Mouse (Mus musculus) T-cell, adult 2 months (primary cell): ENCODE results near the gene 9530068E07Rik.
"Not testable (repeated sequence)": the region's sequence is repeated elsewhere in the genome, so short reads cannot be mapped to it uniquely, and the experiment has no call there.

Source experiments
- DNase-seq: peaks from one replicate; pipeline ENCODE4 v3.0.0; 2022; ENCODE audit warnings: low spot score

The 9530068E07Rik gene

GRCm38 (mm10) chr11:52374340-52374739, 21.9 kb upstream of the 9530068E07Rik start:
- peak; percentile 52 for DNase-seq

DNA sequence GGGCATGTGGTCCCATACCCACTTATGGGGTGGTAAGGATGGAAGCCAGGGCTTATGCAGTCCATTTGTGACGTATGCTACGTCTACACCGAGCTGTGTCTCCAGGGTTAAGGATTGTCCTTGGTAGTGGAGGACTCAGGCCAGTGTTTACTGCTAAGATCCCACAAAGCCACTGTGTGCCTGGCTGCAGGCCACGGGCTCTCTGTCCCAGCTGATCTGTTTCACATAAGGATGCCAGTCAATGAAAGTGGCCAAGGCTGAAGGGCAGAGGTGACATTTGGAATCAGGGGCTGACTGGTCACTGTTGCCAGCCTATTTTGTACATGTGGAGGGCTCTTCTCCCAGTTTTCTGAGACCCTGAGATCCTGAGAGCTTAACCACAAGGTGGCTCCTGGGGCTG, 18.6 kb upstream of the 9530068E07Rik start:
- no peak for DNase-seq

- no peak for DNase-seq
These were observed 17.0 kb upstream of the 9530068E07Rik start for GRCm38 (mm10) chr11:52379241-52379640.

- no peak for DNase-seq
These were observed 12.5 kb upstream of the 9530068E07Rik start for GRCm38 (mm10) chr11:52383741-52384140.

GRCm38 (mm10) chr11:52384667-52385066, 11.6 kb upstream of the 9530068E07Rik start:
- DNase-seq: no peak

DNA sequence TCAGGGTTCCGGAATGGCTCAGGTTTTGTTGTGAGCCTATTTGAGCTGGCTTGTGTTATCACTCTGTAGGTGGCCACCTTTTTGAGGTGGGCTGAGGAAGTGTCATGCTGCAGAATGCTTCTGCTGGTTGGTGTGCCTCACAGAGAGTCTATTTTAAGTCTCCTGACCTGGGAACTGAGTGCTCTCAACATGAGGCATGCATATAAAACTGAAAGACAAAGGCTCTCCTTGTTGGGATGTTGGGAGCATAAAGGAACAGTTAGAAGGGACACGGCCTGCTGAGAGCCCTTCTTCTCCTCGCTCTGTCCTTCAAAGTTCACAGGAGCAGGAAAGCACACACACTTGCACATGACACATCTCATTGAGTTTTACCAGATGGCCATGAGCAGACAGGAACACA, 9.3 kb upstream of the 9530068E07Rik start:
- DNase-seq: no peak

- DNase-seq: no peak
These were observed 8.1 kb upstream of the 9530068E07Rik start for GRCm38 (mm10) chr11:52388150-52388549.

- DNase-seq: not testable (repeated sequence)
These were observed 7.2 kb upstream of the 9530068E07Rik start for GRCm38 (mm10) chr11:52388979-52389378.

DNA sequence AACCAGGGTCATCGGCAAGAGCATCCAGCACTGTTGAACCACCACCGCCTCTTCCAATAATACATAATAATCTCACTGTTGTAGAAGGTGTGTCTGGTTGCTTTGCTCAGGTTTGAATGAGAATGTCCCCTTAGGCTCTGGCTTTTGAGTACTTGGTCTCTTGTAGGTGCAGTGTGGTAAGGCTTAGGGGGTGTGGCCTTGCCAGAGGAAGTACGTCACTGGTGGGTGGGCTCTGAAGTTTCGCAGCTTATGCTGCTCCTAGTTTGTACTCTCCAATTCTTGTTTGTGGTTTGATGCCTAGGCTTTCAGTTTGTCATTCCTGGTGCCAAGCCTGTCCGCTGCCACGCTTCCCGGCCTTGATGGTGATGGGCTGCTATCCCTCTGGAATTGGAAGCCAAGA, 6.3 kb upstream of the 9530068E07Rik start:
- DNase-seq: no peak

GRCm38 (mm10) chr11:52394494-52394893, 1.7 kb upstream of the 9530068E07Rik start:
- no peak for DNase-seq

GRCm38 (mm10) chr11:52395343-52395742, 885 bp upstream of the 9530068E07Rik start:
- peak; percentile 31 for DNase-seq

GRCm38 (mm10) chr11:52396597-52397188, 465 bp downstream of the 9530068E07Rik start:
- peak; percentile 69 for DNase-seq

DNA sequence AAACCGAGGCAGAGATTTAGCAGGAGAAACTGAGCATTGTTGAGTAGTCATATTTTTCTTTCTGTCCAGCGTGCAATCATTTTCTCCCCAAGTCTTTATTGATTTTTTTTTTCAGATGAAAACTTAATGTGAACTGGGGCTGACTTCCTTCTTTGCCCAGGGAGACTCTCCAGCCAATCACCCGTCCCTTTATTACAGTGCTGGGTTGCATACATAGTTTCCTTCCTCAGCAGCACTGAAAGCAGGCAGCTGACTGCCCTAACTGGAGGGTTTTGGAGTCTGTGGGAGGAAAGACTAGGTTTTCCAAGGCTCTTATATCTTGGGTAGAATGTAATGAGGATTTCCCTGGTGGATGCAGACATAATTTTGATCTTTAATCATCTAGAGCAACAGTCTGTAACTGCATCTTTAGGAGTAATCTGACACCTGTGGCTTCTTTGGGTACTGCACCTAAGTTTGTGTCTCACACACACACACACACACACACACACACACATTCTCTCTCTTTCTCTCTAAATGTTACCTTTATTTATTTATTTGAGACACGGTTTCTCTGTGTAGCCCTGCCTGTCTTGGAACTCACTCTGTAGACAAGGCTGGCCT, 1.3 kb downstream of the 9530068E07Rik start:
- DNase-seq: peak; percentile 47

GRCm38 (mm10) chr11:52401476-52401875, 5.2 kb downstream of the 9530068E07Rik start:
- no peak for DNase-seq

- no peak for DNase-seq
These were observed 6.3 kb downstream of the 9530068E07Rik start for GRCm38 (mm10) chr11:52402566-52402965.

- DNase-seq: no peak
These were observed 8.0 kb downstream of the 9530068E07Rik start for GRCm38 (mm10) chr11:52404209-52404608.

DNA sequence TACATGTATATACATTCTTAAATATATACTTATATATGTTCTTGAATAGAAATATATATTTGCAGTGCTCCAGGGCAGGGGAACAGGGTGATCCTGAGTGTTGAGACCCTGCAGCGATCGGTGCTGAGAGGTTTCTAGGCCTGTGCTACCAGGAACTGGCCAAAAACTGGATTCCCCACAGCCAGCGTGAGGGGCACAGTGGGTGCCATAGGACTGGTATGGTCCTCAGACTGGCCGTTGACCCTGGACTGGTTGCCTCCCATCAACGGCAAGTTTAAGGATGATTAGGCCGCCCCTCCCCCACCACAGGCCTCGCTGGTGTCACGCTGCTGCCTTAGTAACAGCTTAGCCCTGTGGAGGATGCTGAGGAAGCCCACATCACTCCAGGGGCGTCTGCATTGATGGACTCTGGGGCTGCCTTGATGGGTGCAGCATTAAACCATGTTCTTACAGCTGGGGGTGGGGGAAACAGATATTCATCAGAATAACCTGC, 9.0 kb downstream of the 9530068E07Rik start:
- no peak for DNase-seq

DNA sequence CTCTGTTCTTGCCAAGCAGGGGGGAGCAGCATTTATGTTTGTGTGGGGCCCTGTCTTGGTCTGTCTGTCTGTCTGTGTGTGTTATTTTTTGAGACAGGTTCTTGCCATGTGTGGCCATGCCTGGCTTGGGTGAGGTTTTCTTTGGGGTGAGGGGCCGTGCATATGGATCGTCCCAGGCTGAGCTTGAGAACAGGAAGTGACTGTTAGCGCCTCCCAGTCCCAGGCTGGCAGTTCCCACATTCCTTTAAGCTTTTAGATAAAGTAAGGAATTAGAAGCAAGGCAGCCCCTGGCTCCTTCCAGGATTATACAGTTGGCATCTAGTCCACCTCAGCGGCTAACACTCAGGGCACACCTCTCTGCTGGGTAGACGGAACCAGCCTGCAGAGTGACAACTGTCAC, 13.1 kb downstream of the 9530068E07Rik start:
- DNase-seq: no peak

DNA sequence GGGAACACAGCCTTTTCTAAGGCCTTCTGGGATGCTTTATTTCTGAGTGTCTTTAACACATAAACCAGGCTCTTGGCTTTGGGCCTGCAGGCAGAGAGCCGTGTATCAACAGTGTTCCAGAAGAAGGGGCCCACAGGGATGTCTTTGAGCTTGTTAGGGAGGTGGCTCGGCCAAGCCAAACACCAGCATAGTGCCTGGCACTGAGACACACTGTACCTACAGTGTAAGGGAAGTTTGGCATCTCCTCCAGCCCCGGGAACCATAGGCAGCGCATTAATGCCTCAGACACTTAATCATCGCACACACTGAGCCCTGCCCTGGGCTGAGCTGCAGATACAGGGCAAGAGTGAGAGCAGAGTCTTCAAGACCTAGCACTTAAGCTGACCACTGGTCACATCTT, 22.1 kb downstream of the 9530068E07Rik start:
- no peak for DNase-seq

GRCm38 (mm10) chr11:52419246-52419645, 23.0 kb downstream of the 9530068E07Rik start:
- peak; percentile 47 for DNase-seq

- no peak for DNase-seq
These were observed 23.6 kb downstream of the 9530068E07Rik start for GRCm38 (mm10) chr11:52419861-52420260.

DNA sequence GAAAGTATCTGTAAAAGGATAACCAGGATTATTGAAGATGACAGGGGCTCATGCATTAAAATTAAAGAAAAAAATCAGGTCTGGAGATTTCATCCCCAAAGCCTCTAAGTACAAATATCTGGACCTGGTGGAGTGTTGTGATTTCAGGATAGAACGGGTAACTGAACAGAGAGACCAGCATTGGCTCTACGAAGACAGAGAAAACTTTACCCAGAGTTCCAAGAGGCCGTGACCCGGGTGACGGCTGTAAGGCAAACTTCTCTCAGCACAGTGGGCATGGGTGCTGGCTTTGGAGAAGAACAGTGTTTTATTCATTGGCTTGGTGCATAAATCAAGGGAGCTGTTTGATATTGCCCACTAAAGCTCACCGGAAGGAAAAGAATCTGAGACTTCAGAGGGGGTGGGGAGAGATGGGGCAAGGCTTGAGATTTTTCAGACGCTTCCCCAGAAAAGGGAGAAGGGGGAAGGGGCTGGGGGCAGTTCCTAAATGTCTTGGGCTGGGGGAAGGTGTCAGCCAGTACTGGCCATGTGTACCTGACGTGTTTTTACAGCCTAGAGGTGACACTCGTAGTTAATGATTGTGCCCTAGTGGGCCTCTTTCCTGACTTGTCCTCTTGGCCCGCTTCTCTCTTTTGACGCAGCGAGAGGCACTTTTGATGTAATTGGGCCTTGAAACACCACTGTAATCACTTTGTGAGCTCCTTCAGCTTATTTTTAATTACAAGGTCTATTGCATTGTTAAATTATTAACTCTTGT, 24.2 kb downstream of the 9530068E07Rik start:
- DNase-seq: no peak
